Mouse (Mus musculus): ENCODE measurements at regions not wholly inside any gene's neighbourhood (a gene's known extent, or its start where the extent isn't known, plus 50 kb on each side); places are given as distances from the start of the nearest gene placed in this dataset.
"Not testable (repeated sequence)": the region's sequence is repeated elsewhere in the genome, so short reads cannot be mapped to it uniquely, and the experiment has no call there.

GRCm38 (mm10) chr2:166476953-166477352, 236.7 kb downstream of the Prex1 start:
- no peak for DNase-seq (ENCODE audit: low read depth, low spot score)

- no peak for DNase-seq (ENCODE audit: low read depth, low spot score)
Observed at GRCm38 (mm10) chr2:166475624-166476023, 238.0 kb downstream of the Prex1 start.

GRCm38 (mm10) chr2:166474601-166475000, 239.0 kb downstream of the Prex1 start:
- DNase-seq (ENCODE audit: low read depth, low spot score) = no peak

GRCm38 (mm10) chr2:166471257-166471753, 242.3 kb downstream of the Prex1 start:
- DNase-seq (ENCODE audit: low read depth, low spot score) = no peak

- no peak for DNase-seq (ENCODE audit: low read depth, low spot score)
Observed at GRCm38 (mm10) chr2:166469046-166469593, 244.5 kb downstream of the Prex1 start.

- no peak for DNase-seq (ENCODE audit: low read depth, low spot score)
Observed at GRCm38 (mm10) chr2:166467137-166467536, 246.5 kb downstream of the Prex1 start.

- DNase-seq (ENCODE audit: low read depth, low spot score) = no peak
Observed at GRCm38 (mm10) chr2:166465531-166465930, 248.1 kb downstream of the Prex1 start.

- no peak for DNase-seq (ENCODE audit: low read depth, low spot score)
Observed at GRCm38 (mm10) chr2:166463539-166463938, 250.1 kb downstream of the Prex1 start.

- DNase-seq (ENCODE audit: low read depth, low spot score) = no peak
Observed at GRCm38 (mm10) chr2:166461956-166462355, 251.7 kb downstream of the Prex1 start.

GRCm38 (mm10) chr2:166461103-166461502, 252.5 kb downstream of the Prex1 start:
- no peak for DNase-seq (ENCODE audit: low read depth, low spot score)

GRCm38 (mm10) chr2:166459955-166460354, 253.7 kb downstream of the Prex1 start:
- DNase-seq (ENCODE audit: low read depth, low spot score) = no peak

- no peak for DNase-seq (ENCODE audit: low read depth, low spot score)
Observed at GRCm38 (mm10) chr2:166458953-166459352, 254.7 kb downstream of the Prex1 start.

- no peak for DNase-seq (ENCODE audit: low read depth, low spot score)
Observed at GRCm38 (mm10) chr2:166457381-166458172, 256.1 kb downstream of the Prex1 start.

GRCm38 (mm10) chr2:166454160-166454888, 259.3 kb downstream of the Prex1 start:
- DNase-seq (ENCODE audit: low read depth, low spot score) = not testable (repeated sequence)

GRCm38 (mm10) chr2:166450964-166451363, 262.7 kb downstream of the Prex1 start:
- no peak for DNase-seq (ENCODE audit: low read depth, low spot score)

- no peak for DNase-seq (ENCODE audit: low read depth, low spot score)
Observed at GRCm38 (mm10) chr2:166450380-166450779, 263.3 kb downstream of the Prex1 start.

- DNase-seq (ENCODE audit: low read depth, low spot score) = no peak
Observed at GRCm38 (mm10) chr2:166448724-166449123, 264.9 kb downstream of the Prex1 start.

- DNase-seq (ENCODE audit: low read depth, low spot score) = no peak
Observed at GRCm38 (mm10) chr2:166448161-166448560, 265.5 kb downstream of the Prex1 start.

- DNase-seq (ENCODE audit: low read depth, low spot score) = no peak
Observed at GRCm38 (mm10) chr2:166446536-166446935, 267.1 kb downstream of the Prex1 start.

- DNase-seq (ENCODE audit: low read depth, low spot score) = not testable (repeated sequence)
Observed at GRCm38 (mm10) chr2:166445824-166446223, 267.8 kb downstream of the Prex1 start.

- no peak for DNase-seq (ENCODE audit: low read depth, low spot score)
Observed at GRCm38 (mm10) chr2:166442997-166443396, 270.6 kb downstream of the Prex1 start.
